ENCODE assay signal across 8 mouse cellular contexts in genomic region chr17:35673416-35674035, GRCm38 (mm10). TPM values are rescaled to one million over a fixed set of nuclear protein-coding genes. Genes with fewer than 3 reads are reported as not detected.
DNase-seq lines count a peak whose midpoint lies in the region; ATAC-seq lines count a peak whose summit lies in the region.

Gene Gtf2h4, minus strand, starts transcription at chr17:35673739.

- peak within 1 kb of the TSS; percentile 52 for H3K27ac ChIP-seq in brown adipose tissue, adult 24 weeks (replicated peaks; ENCODE audit: low read depth, low read length)
- H3K27ac ChIP-seq in heart, embryonic 13.5 days (replicated peaks), result peak within 1 kb of the TSS; percentile 43
- H3K27ac ChIP-seq in liver, embryonic 12.5 days, result peak within 1 kb of the TSS; percentile 51; the same call in 1 of the 2 replicates
- no peak within 1 kb of the TSS for H3K27ac ChIP-seq in stomach, embryonic 15.5 days

- DNase-seq in fat pad, adult 2 months (ENCODE audit: extremely low read depth, low read depth, low spot score), result peak; percentile 94
- peak; percentile 93 for DNase-seq in kidney, postnatal 10 days
- DNase-seq in natural killer cell, adult 2 months (ENCODE audit: low spot score in 2 of 2), result peak; percentile 86 to 89

- H3K4me3 ChIP-seq in brown adipose tissue, adult 24 weeks (ENCODE audit: insufficient read depth, low read depth, low read length), result peak within 1 kb of the TSS; percentile 80
- peak within 1 kb of the TSS; percentile 87 for H3K4me3 ChIP-seq in heart, embryonic 13.5 days
- peak within 1 kb of the TSS; percentile 83 for H3K4me3 ChIP-seq in liver, embryonic 12.5 days
- peak within 1 kb of the TSS; percentile 63 for H3K4me3 ChIP-seq in stomach, embryonic 15.5 days (replicated peaks)

- peak within 1 kb of the TSS; percentile 97 for H3K9ac ChIP-seq in heart, embryonic 13.5 days
- H3K9ac ChIP-seq in liver, embryonic 12.5 days, result peak within 1 kb of the TSS; percentile 86
- peak within 1 kb of the TSS; percentile 76 for H3K9ac ChIP-seq in stomach, embryonic 15.5 days

- 2% methylated on average over 23 of the region's 23 CpGs for WGBS in heart, embryonic 13.5 days
- WGBS in liver, embryonic 12.5 days (ENCODE audit: insufficient replicate concordance), result 1% methylated on average over 23 of the region's 23 CpGs
- WGBS in stomach, embryonic 15.5 days, result 1% methylated on average over 23 of the region's 23 CpGs

- no peaks in the 10 kb centered on the region for H3K27me3 ChIP-seq in heart, embryonic 13.5 days (replicated peaks)
- H3K27me3 ChIP-seq in liver, embryonic 12.5 days (replicated peaks), result no peaks in the 10 kb centered on the region
- no peaks in the 10 kb centered on the region for H3K27me3 ChIP-seq in stomach, embryonic 15.5 days (replicated peaks)

- ATAC-seq in CD4-positive, CD25-positive, alpha-beta regulatory T cell, adult 4 months, result peak; percentile 99
- peak; percentile 80 for ATAC-seq in heart, embryonic 13.5 days (ENCODE audit: extremely low read depth, insufficient number of reproducible peaks, low FRiP score, low TSS enrichment)
- peak; percentile 96 for ATAC-seq in liver, embryonic 12.5 days
- peak; percentile 95 for ATAC-seq in stomach, embryonic 15.5 days (ENCODE audit: insufficient read depth, low FRiP score, low read depth)

- H3K9me3 ChIP-seq in heart, embryonic 13.5 days, result no peaks in the 10 kb centered on the region
- no peaks in the 10 kb centered on the region for H3K9me3 ChIP-seq in liver, embryonic 12.5 days (replicated peaks)
- H3K9me3 ChIP-seq in stomach, embryonic 15.5 days, result no peaks in the 10 kb centered on the region

- H3K4me2 ChIP-seq in heart, embryonic 13.5 days, result peak within 1 kb of the TSS; percentile 92
- peak within 1 kb of the TSS; percentile 83 for H3K4me2 ChIP-seq in liver, embryonic 12.5 days
- H3K4me2 ChIP-seq in stomach, embryonic 15.5 days, result peak within 1 kb of the TSS; percentile 78

- H3K36me3 ChIP-seq in heart, embryonic 13.5 days, result peaks cover 26% of the 10 kb centered on the region
- peaks cover 25% of the 10 kb centered on the region for H3K36me3 ChIP-seq in liver, embryonic 12.5 days
- H3K36me3 ChIP-seq in stomach, embryonic 15.5 days, result peaks cover 9% of the 10 kb centered on the region; the same call in 1 of the 2 replicates

- no peaks in the 10 kb centered on the region for H3K4me1 ChIP-seq in brown adipose tissue, adult 24 weeks (ENCODE audit: control insufficient read depth, insufficient read depth, insufficient read length, low read length)
- H3K4me1 ChIP-seq in heart, embryonic 13.5 days, result peaks cover 7% of the 10 kb centered on the region
- peaks cover 18% of the 10 kb centered on the region for H3K4me1 ChIP-seq in liver, embryonic 12.5 days
- peaks cover 7% of the 10 kb centered on the region; the same call in 1 of the 2 replicates for H3K4me1 ChIP-seq in stomach, embryonic 15.5 days

RNA-seq across cellular contexts. Expression of gene Gtf2h4, which starts in this region (rescaled TPM):
- polyA plus RNA-seq in CD4-positive, CD25-positive, alpha-beta regulatory T cell, adult 4 months (2017; shearing (Covaris generic)), result 10 to 100 TPM; 28.3 to 37.7 TPM
- polyA plus RNA-seq in brown adipose tissue, adult 24 weeks (2012; ENCODE audit: insufficient read depth, insufficient read length, missing spikeins), result 16.3 and 19.0 TPM in 2 replicates
- 25.7 and 27.7 TPM in 2 replicates for polyA plus RNA-seq in heart, embryonic 13.5 days (2015; fragmentation: Nextera tagmentation; extraction: Ambion mirVana)
- 38.3 and 44.0 TPM in 2 replicates for polyA plus RNA-seq in liver, embryonic 12.5 days (2016; fragmentation: Nextera tagmentation; extraction: Ambion mirVana)
- 36.3 and 39.9 TPM in 2 replicates for polyA plus RNA-seq in stomach, embryonic 15.5 days (2015; fragmentation: Nextera tagmentation; extraction: Ambion mirVana)
